Mouse (Mus musculus): ENCODE data around the gene Marveld1. TPM values are rescaled to one million over a fixed set of nuclear protein-coding genes. Genes with fewer than 3 reads are reported as not detected.

Marveld1 gene
- polyA plus RNA-seq, 1 experiment from 2014 or later: 15.2 TPM

DNA sequence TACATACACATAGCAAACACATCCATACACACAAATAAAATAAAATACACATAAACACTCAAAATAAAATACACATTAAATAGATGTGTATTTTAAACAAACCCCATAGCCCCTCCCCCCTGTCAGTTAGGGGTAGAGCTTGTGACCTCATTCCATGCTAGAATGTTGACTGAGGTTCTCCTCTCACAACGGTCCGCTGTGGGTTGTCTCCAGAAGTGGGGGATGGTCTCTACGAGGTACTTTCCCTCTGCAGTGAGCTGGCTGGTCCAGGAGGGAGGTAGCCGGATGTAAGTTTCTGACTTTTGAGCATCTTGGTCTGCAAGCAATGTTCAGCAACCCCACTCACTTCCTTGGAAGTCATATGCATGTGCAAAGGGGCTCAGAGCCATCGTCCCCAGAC lies 16.6 kb downstream of the Marveld1 start, which contains the start of gene Zfyve27:
TSS of gene Zfyve27 (plus strand) at position 188 of the 400 bp plus-strand sequence.
- Histone ChIP-seq H3K9me3 (no peaks in the 10 kb centered on the region), H3K4me1 (peaks cover 16% of the 10 kb centered on the region), H3K27ac (no peak within 1 kb of the TSS), H3K4me2 (no peak within 1 kb of the TSS), H3K27me3 (peaks cover 15% of the 10 kb centered on the region), H3K9ac (no peak within 1 kb of the TSS), H3K4me3 (no peak within 1 kb of the TSS), H3K36me3 (no peaks in the 10 kb centered on the region)
- ATAC-seq (ENCODE audit: insufficient number of reproducible peaks, low FRiP score, low TSS enrichment, low read depth): no peak
- 69% methylated on average over 5 of the region's 5 CpGs for WGBS

- Histone ChIP-seq H3K27me3 (peaks cover 19% of the 10 kb centered on the region), H3K36me3 (no peaks in the 10 kb centered on the region), H3K4me2 (no peak overlapping the region), H3K9ac (no peak overlapping the region), H3K9me3 (no peaks in the 10 kb centered on the region), H3K4me1 (peaks cover 16% of the 10 kb centered on the region), H3K4me3 (no peak overlapping the region), H3K27ac (no peak overlapping the region)
- 31% methylated on average over 7 of the region's 7 CpGs for WGBS
- no peak for ATAC-seq (ENCODE audit: insufficient number of reproducible peaks, low FRiP score, low TSS enrichment, low read depth)
Measured at GRCm38 (mm10) chr19:42164188-42164587, 17.0 kb downstream of the Marveld1 start.

DNA sequence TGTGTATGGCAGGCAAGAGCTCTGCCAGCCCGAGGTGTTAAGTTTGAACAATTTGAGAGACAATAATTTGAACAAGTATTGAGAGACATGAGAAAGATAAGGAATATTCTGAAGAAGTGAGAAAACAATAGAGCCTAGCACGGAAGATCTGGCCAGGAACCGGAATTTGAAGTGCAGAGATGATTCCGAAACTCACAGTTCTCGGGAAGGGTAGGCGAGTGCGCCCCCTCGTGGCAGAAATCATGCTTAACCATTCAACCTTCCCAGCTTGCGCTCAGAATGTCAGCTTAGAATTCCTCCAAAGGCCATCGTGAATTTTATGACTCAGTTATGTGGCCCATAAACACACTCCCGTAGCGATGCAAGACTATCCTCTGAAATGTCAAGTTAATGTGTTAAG lies 18.9 kb downstream of the Marveld1 start:
- Histone ChIP-seq H3K27me3 (peaks cover 21% of the 10 kb centered on the region), H3K9me3 (no peaks in the 10 kb centered on the region), H3K4me1 (peaks cover 28% of the 10 kb centered on the region), H3K36me3 (no peaks in the 10 kb centered on the region), H3K4me3 (peak overlapping the region; percentile 16; the same call in 1 of the 2 replicates), H3K4me2 (peak overlapping the region; percentile 37), H3K27ac (no peak overlapping the region), H3K9ac (no peak overlapping the region)
- ATAC-seq (ENCODE audit: insufficient number of reproducible peaks, low FRiP score, low TSS enrichment, low read depth): no peak
- 3% methylated on average over 12 of the region's 12 CpGs for WGBS

DNA sequence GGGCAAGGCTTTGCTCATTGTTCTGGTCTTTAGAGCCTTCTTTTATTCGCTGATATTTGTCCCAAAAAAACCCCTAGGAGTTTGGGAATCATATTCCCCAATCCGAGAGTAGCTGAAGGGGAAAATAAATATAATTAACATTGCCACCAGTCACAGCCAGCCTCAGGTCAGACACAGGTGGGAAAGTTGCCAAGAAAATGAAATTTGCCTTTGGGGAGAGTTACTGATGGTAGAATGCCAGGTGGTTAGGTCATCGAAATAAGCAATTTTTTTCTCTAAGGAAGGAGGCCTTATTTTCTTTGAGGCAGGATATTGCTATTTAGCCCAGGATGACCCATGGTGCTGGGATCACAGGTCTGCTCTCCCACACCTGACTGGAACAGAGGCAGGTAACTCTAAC lies 19.6 kb downstream of the Marveld1 start:
- Histone ChIP-seq H3K27me3 (peaks cover 21% of the 10 kb centered on the region), H3K4me2 (no peak overlapping the region), H3K4me1 (peaks cover 34% of the 10 kb centered on the region), H3K27ac (no peak overlapping the region), H3K36me3 (no peaks in the 10 kb centered on the region), H3K9ac (no peak overlapping the region), H3K9me3 (no peaks in the 10 kb centered on the region), H3K4me3 (no peak overlapping the region)
- no peak for ATAC-seq (ENCODE audit: insufficient number of reproducible peaks, low FRiP score, low TSS enrichment, low read depth)
- 25% methylated on average over 3 of the region's 3 CpGs for WGBS

GRCm38 (mm10) chr19:42167489-42167888 lies 20.3 kb downstream of the Marveld1 start:
- H3K4me2 ChIP-seq: no peak overlapping the region
- peaks cover 38% of the 10 kb centered on the region for H3K4me1 ChIP-seq
- no peak overlapping the region for H3K9ac ChIP-seq
- ATAC-seq (ENCODE audit: insufficient number of reproducible peaks, low FRiP score, low TSS enrichment, low read depth): no peak
- H3K27ac ChIP-seq: no peak overlapping the region
- 51% methylated on average over 9 of the region's 9 CpGs for WGBS
- no peaks in the 10 kb centered on the region for H3K9me3 ChIP-seq
- peaks cover 21% of the 10 kb centered on the region for H3K27me3 ChIP-seq
- no peaks in the 10 kb centered on the region for H3K36me3 ChIP-seq
- H3K4me3 ChIP-seq: no peak overlapping the region

GRCm38 (mm10) chr19:42169322-42169975 lies 22.2 kb downstream of the Marveld1 start:
- H3K9me3 ChIP-seq: no peaks in the 10 kb centered on the region
- WGBS: 67% methylated on average over 10 of the region's 10 CpGs
- peaks cover 36% of the 10 kb centered on the region for H3K4me1 ChIP-seq
- no peak overlapping the region for H3K9ac ChIP-seq
- H3K27ac ChIP-seq: no peak overlapping the region
- ATAC-seq (ENCODE audit: insufficient number of reproducible peaks, low FRiP score, low TSS enrichment, low read depth): no peak
- H3K27me3 ChIP-seq: peaks cover 21% of the 10 kb centered on the region
- H3K4me2 ChIP-seq: no peak overlapping the region
- H3K4me3 ChIP-seq: no peak overlapping the region
- H3K36me3 ChIP-seq: no peaks in the 10 kb centered on the region

GRCm38 (mm10) chr19:42170025-42170969 lies 23.1 kb downstream of the Marveld1 start:
- ATAC-seq (ENCODE audit: insufficient number of reproducible peaks, low FRiP score, low TSS enrichment, low read depth): peak; percentile 82
- H3K4me3 ChIP-seq: peak overlapping the region; percentile 89
- WGBS: 2% methylated on average over 53 of the region's 56 CpGs
- peak overlapping the region; percentile 79 for H3K9ac ChIP-seq
- no peaks in the 10 kb centered on the region for H3K9me3 ChIP-seq
- no peak overlapping the region for H3K27ac ChIP-seq
- peak overlapping the region; percentile 54 for H3K4me2 ChIP-seq
- peaks cover 21% of the 10 kb centered on the region for H3K27me3 ChIP-seq
- peaks cover 36% of the 10 kb centered on the region for H3K4me1 ChIP-seq
- H3K36me3 ChIP-seq: no peaks in the 10 kb centered on the region

GRCm38 (mm10) chr19:42176841-42177240 lies 29.6 kb downstream of the Marveld1 start:
- WGBS: 77% methylated on average over 7 of the region's 7 CpGs
- peaks cover 3% of the 10 kb centered on the region; the same call in 1 of the 2 replicates for H3K4me1 ChIP-seq
- H3K27ac ChIP-seq: no peak overlapping the region
- H3K4me3 ChIP-seq: no peak overlapping the region
- no peaks in the 10 kb centered on the region for H3K27me3 ChIP-seq
- H3K9me3 ChIP-seq: no peaks in the 10 kb centered on the region
- H3K4me2 ChIP-seq: no peak overlapping the region
- no peak overlapping the region for H3K9ac ChIP-seq
- no peak for ATAC-seq (ENCODE audit: insufficient number of reproducible peaks, low FRiP score, low TSS enrichment, low read depth)
- H3K36me3 ChIP-seq: peaks cover 26% of the 10 kb centered on the region

GRCm38 (mm10) chr19:42177461-42177860 lies 30.3 kb downstream of the Marveld1 start:
- H3K9me3 ChIP-seq: no peaks in the 10 kb centered on the region
- H3K4me3 ChIP-seq: no peak overlapping the region
- no peak overlapping the region for H3K27ac ChIP-seq
- no peak for ATAC-seq (ENCODE audit: insufficient number of reproducible peaks, low FRiP score, low TSS enrichment, low read depth)
- 96% methylated on average over 2 of the region's 2 CpGs for WGBS
- no peak overlapping the region for H3K9ac ChIP-seq
- no peaks in the 10 kb centered on the region for H3K4me1 ChIP-seq
- H3K4me2 ChIP-seq: no peak overlapping the region
- H3K27me3 ChIP-seq: no peaks in the 10 kb centered on the region
- H3K36me3 ChIP-seq: peaks cover 27% of the 10 kb centered on the region

DNA sequence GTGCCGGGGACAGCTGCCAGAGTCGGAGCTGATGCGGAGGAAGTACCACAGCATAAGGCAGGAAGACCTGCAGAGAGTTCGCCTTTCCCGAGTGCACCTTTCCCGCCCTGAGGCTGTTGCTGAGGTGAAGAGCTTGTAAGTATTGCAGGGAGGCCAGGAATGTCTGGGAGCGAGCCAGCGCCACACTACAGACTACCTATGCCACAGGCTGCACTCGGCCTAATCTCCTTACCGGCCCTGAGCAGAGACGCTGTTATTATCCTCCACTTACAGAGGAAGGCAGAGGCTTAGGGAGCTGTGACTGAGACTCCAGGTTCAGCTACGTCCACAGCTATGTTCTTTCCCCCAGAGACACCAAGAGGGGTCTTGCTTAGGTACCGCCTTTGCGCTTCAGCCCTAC lies 32.2 kb downstream of the Marveld1 start:
- H3K27me3 ChIP-seq: no peaks in the 10 kb centered on the region
- H3K27ac ChIP-seq: no peak overlapping the region
- no peaks in the 10 kb centered on the region for H3K4me1 ChIP-seq
- H3K9ac ChIP-seq: no peak overlapping the region
- no peak for ATAC-seq (ENCODE audit: insufficient number of reproducible peaks, low FRiP score, low TSS enrichment, low read depth)
- H3K36me3 ChIP-seq: peaks cover 46% of the 10 kb centered on the region
- H3K9me3 ChIP-seq: no peaks in the 10 kb centered on the region
- H3K4me2 ChIP-seq: no peak overlapping the region
- 82% methylated on average over 14 of the region's 14 CpGs for WGBS
- no peak overlapping the region for H3K4me3 ChIP-seq

DNA sequence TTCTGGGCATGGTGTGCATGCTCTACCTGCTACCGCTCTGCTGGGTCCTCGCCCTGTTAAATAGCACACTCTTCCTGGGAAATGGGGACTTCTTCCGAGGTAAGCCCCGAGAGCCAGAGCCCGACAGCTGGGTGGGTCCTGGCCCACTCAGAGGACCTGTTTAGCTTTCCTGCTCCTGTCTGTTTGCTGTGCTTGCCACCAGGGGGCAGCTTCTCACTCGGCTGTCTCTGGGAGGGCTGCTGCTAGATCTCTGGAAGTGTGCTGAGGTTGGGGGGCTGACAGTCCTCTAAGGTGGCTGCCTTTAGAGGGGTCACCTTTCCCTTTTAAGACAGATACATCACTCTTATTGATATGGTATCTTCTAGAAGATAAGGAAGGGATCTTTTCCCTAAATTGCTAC lies 35.5 kb downstream of the Marveld1 start:
- peaks cover 74% of the 10 kb centered on the region for H3K36me3 ChIP-seq
- no peak overlapping the region for H3K4me2 ChIP-seq
- 66% methylated on average over 6 of the region's 6 CpGs for WGBS

GRCm38 (mm10) chr19:42189735-42190134 lies 42.5 kb downstream of the Marveld1 start:
- no peak for ATAC-seq (ENCODE audit: insufficient number of reproducible peaks, low FRiP score, low TSS enrichment, low read depth)
- Histone ChIP-seq H3K36me3 (peaks cover 62% of the 10 kb centered on the region), H3K27me3 (no peaks in the 10 kb centered on the region), H3K4me3 (no peak overlapping the region), H3K9ac (no peak overlapping the region), H3K4me2 (no peak overlapping the region), H3K4me1 (peaks cover 8% of the 10 kb centered on the region), H3K27ac (peak overlapping the region; percentile 40), H3K9me3 (no peaks in the 10 kb centered on the region)
- WGBS: 65% methylated on average over 4 of the region's 4 CpGs

More for the DNA sequence above, 35.5 kb downstream of the Marveld1 start:
- Histone ChIP-seq H3K4me1 (no peaks in the 10 kb centered on the region), H3K4me3 (no peak overlapping the region), H3K27ac (no peak overlapping the region), H3K9ac (no peak overlapping the region), H3K27me3 (no peaks in the 10 kb centered on the region), H3K9me3 (no peaks in the 10 kb centered on the region)
- no peak for ATAC-seq (ENCODE audit: insufficient number of reproducible peaks, low FRiP score, low TSS enrichment, low read depth)
